Mouse (Mus musculus) frontal cortex, adult (tissue): ENCODE data around the gene Erc1.
"Not testable (repeated sequence)": the region's sequence is repeated elsewhere in the genome, so short reads cannot be mapped to it uniquely, and the experiment has no call there.

Source experiments
- ATAC-seq: cut with Nextera tagmentation; 2 replicates; pipeline ENCODE4 v1.9.2; 2017; ENCODE audit warnings: mild to moderate bottlenecking, moderate library complexity, mixed read lengths; ENCODE audit not compliant: low TSS enrichment

Erc1 gene

GRCm38 (mm10) chr6:119712486-119712885 is 135.5 kb downstream of the Erc1 start:
- ATAC-seq: no peak

- ATAC-seq: no peak
These were observed 136.2 kb downstream of the Erc1 start for GRCm38 (mm10) chr6:119711649-119712305.

DNA sequence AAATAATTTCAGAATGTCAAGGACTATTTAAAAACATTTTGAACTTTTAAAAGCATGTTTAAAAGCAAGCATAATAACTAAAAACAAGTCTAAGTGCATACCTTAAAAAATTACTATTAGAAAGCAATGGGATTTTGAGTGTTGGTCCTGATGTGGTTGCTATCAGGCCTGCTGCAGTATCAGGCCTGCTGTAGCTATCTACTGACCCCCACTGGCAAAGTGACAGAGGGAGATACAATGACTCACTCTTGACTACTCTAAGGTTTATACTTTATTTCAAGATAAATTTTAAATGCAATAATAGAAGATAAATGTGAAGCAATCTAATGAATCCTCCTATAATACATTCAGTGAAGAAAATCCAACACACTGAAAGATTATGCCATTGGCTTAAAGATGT is 138.4 kb downstream of the Erc1 start:
- no peak for ATAC-seq

DNA sequence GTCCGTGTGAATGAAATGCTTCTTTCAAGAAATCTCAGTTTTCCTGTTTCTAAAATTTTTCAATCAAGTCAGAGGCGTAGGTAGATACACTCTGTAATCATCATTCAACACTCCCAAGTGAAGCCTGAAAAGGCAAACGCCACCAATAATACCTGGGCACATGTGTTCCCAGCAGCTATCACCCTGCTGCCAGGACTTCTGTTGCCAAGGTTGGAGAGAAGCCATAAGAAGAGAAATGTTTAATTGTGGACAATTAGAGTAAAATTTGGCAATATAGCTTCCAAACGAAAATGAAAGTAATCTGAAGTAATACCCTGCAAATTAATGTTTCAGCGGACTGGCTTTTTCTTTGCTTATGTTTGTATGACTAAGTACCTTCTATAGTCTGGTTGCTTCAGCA is 140.1 kb downstream of the Erc1 start:
- ATAC-seq: no peak

- ATAC-seq: no peak
These were observed 143.1 kb downstream of the Erc1 start for GRCm38 (mm10) chr6:119704899-119705298.

DNA sequence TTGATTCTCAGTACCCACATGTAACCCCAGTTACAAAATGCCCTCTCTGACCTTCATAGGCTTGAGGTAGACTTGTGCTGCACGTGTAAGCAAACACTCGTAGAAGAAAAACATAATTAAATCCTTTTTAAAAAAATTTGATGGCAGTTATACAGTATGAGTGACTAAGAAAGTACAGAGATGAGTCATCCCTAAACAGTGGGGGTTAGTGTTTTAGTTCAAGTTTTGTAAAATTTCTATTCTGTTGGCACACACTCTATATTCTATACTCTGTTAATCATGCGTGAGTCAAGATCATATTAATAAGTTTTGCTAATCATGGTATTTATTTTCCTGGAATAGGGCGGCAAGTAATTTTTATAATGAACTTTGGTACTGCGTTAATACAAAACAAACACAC is 155.2 kb downstream of the Erc1 start:
- no peak for ATAC-seq

DNA sequence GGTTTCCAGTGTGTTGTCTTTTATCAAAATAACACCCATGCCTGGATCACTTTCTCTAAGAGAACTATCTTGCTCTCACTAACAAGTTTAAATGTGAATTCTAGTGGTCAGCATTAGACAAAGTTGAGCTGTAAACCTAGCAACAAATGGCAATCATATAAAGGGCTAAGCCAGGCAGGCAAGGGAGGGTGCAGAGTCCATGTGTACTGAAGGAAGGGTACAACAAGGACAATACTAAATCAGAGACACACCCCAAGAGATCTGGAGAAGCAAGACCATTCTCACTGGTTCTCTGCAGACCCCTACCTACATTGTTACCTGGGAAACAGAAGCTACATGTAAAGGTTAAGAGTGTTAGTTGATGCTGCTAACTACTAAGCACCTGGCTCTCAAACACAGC is 161.5 kb downstream of the Erc1 start:
- no peak for ATAC-seq

DNA sequence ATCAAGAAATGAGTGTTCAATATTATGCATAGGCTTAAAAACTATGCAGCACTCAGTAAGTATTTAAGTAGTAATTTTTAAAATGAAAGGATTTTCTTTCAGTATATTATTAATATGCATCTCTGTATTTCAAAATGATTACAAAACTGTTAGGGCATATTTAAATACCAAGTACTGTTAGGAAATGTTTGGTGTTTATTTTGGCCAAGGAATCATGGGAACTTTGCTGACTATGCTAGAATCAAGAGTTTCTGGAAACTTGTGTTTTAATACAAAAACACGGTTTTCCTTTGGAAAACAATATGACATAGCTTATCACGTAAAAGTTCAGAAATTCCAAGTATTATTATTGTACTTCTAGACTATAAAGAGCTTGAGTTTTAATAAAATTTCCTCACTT is 167.2 kb downstream of the Erc1 start:
- no peak for ATAC-seq

- no peak for ATAC-seq
These were observed 173.2 kb downstream of the Erc1 start for GRCm38 (mm10) chr6:119674811-119675209.

DNA sequence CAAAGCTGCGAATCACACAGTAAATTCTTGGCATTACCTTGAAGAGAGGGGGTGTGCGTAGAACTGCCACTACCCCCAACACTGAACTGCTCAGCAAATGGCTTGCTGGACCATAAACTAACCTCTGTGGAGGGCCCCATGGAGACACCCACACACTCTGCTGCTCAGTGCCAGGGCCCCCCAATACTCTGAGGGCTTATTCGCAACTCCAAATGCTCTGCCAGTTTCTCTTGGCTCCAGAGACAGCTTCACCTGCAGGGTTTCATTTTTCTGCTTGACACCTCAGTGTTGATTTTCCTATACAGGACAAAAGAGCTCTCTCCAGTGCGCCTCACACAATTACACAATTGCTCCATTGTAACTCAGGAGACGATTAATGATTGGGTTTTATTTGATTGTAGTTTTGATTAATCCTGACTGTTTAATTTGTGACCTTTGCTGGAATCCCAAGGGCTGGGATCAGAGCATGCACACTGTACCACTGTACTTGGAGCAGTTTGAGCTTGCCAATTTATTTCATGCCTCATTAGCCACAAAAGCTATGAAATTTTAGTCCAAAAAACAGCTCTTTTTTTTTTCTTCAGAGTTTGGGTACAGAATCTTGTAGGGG is 173.7 kb downstream of the Erc1 start:
- no peak for ATAC-seq

DNA sequence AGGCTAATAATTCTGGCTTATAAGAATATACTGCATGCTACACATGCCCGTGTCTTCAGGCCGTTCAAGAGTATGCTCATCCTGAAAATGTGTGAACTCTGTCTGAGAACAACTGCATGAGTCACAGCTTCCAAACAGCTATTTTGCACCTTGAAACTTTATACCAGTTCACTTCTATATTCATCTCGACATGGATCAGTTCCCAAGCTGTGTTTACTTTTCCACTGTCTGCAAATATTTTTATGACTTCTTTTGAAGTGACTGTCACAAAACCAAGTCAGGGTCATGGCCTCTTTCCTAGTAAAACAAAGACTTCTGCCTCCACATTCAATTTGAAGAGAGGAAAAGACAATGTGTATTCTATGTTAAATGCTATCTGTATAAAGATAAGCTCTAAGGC is 178.2 kb downstream of the Erc1 start:
- ATAC-seq: peak; percentile 44; the same call in 1 of the 2 replicates

DNA sequence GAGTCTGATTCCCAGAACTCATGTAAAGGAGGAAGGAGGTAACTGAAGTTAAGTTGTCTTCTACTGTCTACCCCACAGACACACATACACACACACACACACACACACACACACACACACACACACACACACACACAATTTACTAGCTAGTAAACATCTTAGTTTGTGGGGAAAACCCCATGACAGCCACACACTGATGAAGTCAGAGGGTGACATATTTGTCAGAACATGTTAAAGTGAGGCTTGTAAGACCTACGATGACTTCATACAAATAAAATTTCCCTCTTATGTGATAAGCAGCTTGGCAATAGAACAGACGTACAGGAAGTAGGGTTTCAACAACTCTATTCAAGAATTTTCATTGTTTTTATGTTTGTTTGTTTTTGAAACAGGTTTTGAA is 185.0 kb downstream of the Erc1 start:
- ATAC-seq: no peak

DNA sequence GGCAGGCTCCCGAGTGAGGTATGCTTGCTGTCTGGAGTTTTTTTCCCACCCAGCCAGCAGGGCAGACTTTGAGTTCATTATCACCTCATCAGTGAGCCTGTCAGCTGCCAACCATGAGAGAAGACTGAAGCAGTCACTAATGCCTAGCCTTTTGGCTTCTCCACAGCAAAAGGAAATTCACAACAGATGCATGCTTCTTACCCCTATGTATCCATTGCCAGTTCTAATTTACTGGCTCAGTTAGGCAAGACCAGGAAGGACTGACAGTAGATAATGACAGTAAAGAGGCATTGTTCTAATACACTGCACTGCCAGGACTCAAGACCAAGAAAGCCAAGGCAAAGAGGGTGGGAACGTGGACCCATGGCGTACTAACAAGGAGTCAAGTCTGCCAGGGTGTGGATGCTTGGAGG is 186.9 kb downstream of the Erc1 start:
- no peak for ATAC-seq

DNA sequence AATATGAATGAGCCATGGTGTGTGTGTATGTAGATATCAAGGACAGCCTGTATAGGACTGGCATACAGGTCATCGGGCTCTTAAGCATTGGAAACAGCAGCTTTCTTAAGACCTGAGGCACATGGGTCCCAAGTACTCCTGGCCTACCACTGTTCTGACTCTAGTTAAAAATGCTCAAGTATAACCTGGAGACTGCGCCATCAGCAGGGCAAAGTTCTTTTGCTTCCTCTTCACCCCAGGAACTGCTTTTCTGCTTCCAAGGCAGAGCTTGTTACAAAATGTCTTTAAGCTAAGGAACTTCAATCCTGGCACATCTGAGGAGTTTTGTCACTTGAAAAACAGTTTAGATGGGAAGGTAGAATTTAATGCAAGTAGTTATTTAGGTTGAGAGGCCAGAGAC is 189.5 kb downstream of the Erc1 start:
- no peak for ATAC-seq

DNA sequence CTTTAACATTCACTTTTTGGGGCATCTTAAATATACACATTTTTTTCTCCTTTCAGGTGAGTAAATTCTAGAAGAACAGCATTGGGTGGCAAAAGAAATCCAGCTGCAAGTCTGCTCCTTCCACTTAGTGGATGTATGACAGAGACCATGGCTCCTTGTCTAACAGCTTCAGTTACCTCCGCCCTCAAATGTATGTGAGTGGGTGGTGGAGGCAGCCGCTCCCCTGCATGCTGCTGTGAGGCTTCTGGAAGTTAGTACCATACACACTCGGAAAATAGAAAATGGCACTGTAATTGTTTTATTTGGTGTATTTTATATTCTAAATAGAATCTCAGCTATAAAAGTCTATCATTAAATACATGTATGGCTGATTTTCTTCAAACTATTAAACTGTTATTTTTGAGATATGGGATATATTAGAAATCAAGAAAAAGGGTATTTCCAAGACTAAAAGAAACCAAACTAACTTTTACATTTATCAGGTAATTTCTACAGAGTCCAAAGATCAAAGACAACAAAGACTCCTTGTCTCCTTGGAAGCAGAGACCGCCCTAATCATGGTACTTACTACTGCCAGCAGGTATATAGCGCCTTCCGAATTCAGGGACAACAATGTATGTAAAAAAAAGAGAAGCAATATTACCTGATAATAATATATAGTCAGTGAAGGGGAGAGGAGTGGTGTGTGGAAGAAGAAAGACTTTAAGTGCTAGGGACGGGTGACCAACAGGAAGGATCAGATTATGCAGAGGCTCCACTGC is 190.4 kb downstream of the Erc1 start:
- no peak for ATAC-seq

DNA sequence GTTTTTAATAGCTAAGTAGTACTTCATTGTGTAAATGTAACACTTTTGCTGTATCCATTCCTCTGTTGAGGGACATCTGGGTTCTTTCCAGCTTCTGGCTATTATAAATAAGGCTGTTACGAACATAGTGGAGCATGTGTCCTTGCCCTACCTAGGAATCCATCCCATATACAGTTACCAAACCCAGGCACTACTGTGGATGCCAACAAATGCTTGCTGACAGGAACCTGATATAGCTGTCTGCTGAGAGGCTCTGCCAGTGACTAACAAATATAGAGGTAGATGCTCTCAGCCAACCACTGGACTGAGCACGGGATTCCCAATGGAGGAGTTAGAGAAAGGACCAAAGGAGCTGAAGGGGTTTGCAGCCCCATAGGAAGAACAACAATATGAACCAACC is 193.2 kb downstream of the Erc1 start:
- ATAC-seq: not testable (repeated sequence)

- ATAC-seq: no peak
These were observed 204.0 kb downstream of the Erc1 start for GRCm38 (mm10) chr6:119643880-119644460.

- ATAC-seq: no peak
These were observed 204.7 kb downstream of the Erc1 start for GRCm38 (mm10) chr6:119643178-119643728.

DNA sequence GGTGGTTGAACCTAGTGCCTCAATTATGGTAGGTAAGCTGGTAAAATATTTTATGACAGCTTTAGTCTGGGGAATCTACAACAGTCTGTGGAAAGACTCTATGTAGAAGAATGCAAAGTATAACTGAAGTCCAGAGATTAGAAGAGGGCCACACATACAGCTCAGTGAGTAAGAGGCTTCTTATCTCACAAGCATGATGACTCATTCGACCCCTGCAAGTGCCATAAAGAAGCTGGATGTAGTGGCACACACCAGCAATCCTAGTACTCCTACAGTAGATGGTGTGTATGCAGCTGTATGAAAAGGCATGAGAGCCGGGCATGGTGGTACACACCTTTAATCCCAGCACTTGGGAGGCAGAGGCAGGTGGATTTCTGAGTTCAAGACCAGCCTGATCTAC is 205.2 kb downstream of the Erc1 start:
- ATAC-seq: no peak

DNA sequence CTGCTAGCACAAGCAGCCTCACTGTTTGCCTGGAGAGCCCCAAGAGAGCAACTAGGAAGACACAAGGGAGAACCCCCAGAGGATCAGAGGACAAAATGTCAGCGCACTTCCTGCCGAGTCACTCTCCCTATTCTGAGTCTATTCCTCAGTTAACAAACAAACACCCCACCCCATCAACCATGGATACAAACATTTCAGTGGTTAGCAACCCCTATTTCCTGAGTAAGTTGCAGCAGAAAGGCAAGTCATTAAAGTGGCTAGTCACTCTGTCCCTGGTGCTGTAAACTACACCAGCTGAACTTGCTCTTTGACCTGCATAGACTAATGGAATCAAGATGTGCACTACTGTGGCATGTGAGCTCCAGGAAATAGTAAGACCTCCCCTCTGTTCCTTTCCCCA is 212.3 kb downstream of the Erc1 start:
- ATAC-seq: no peak

DNA sequence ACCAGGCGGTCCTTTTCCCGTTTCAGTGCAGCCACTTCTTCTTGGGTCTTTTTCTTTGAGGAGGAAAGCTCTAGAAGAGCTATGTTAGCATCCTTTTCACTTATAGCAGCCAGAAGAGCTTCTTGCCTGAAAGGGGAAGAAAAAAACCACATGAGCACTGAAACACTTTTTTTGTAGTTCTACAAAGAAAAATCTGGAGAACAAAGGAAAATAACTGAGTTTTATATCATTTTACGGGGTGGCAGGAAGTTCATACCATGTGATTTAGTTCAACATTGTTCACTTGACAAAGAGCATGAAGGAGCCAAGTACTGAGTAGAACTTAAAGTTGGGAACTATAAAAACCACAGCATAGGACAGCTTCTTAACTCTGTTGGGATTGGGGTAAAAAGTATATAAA is 217.3 kb downstream of the Erc1 start:
- ATAC-seq: no peak

DNA sequence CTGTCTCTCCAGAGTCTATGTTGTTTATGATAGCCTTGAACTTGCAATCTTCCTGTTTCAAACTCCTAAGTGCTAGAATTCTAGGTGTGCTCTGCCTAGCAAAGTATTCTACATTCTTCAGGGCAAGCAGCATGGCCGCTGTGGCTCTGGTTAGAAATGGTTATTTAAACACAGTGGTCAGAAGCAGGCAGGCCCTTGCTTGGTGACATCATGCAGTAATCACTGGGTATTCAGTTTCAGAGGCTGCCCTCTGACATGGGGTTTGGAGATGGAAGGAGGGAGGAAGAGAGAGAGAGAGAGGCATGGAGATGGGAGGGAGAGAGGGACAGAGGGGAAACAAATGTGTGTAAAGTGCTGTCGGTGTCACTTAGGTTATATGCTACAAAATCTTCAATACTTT is 246.6 kb downstream of the Erc1 start:
- no peak for ATAC-seq

GRCm38 (mm10) chr6:119595440-119595839 is 252.5 kb downstream of the Erc1 start:
- ATAC-seq: no peak
